Comparison of ENCODE assay signal across 19 mouse cellular contexts in the genomic region with DNA sequence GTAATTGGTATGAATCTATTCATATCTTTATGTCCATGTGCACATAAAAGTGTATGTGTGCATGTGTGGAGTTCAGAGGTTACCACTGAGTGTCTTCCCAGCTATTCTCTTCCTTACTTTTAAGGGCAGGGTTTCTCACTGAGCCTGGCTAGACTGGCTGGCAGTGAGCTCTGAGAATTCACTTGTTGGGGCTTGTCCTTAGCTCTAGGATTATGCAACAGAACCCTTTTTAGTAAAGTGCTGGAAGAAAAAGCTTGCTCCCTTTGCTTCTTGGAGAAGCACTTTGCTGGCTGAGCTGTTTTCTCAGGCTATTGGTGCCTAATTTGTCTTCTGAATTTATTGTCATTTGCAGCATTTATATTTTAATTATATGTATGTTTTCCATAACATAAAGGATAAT. TPM values are rescaled to one million over a fixed set of nuclear protein-coding genes. Genes with fewer than 3 reads are reported as not detected.
"Had no signal": no experiment of that assay in that cellular context is flagged by ENCODE, and none has a peak within 500 bp of the region (broad histone marks: within the 10 kb centered on the region; RNA-seq: fewer than 3 reads in every experiment).

No protein-coding gene starts in this region.

- H3K4me2 ChIP-seq: neural tube, embryonic 15.5 days; stomach, embryonic 15.5 days had no signal

- H3K4me1 ChIP-seq: neural tube, embryonic 15.5 days; stomach, embryonic 15.5 days had no signal

- H3K27ac ChIP-seq: neural tube, embryonic 15.5 days; stomach, embryonic 15.5 days; stomach, postnatal 0 days had no signal

- H3K9me3 ChIP-seq: neural tube, embryonic 15.5 days; stomach, embryonic 15.5 days had no signal

- DNase-seq: retina, postnatal 1 day; right cerebral cortex, adult 18-20 months; right cerebral cortex, postnatal 14 days; right cerebral cortex, postnatal 25 days; right cerebral cortex, postnatal 4 days; spleen, adult 18-20 months; thymus, adult 18-20 months; thymus, adult 2 months; thymus, postnatal 14 days; thymus, postnatal 25 days; thymus, postnatal 36 days; thymus, postnatal 4 days had no signal

- H3K27me3 ChIP-seq: neural tube, embryonic 15.5 days; stomach, embryonic 15.5 days had no signal

- H3K4me3 ChIP-seq: neural tube, embryonic 15.5 days; stomach, embryonic 15.5 days had no signal

- H3K9ac ChIP-seq: neural tube, embryonic 15.5 days; stomach, embryonic 15.5 days had no signal

- H3K36me3 ChIP-seq: neural tube, embryonic 15.5 days; stomach, embryonic 15.5 days had no signal

RNA-seq across cellular contexts. Expression of gene Gm16485, which starts 18.3 kb away (rescaled TPM):
- total RNA-seq: neutrophil, adult 5-6 weeks had no signal
- polyA plus RNA-seq: small intestine, adult 2 months; spleen, adult 2 months; testis, adult 2 months had no signal

RNA-seq across cellular contexts. Expression of gene Pgr, which starts 53.7 kb away (rescaled TPM):
- total RNA-seq: neutrophil, adult 5-6 weeks had no signal
- polyA plus RNA-seq: spleen, adult 2 months; testis, adult 2 months had no signal
